Mouse (Mus musculus) embryo, embryonic 10 days (tissue): Measurements from ENCODE around the gene Arid3b.
"Not testable (repeated sequence)": the region's sequence is repeated elsewhere in the genome, so short reads cannot be mapped to it uniquely, and the experiment has no call there.

Source experiments
- DNase-seq: peaks from one replicate; pipeline ENCODE4 v3.0.0-alpha.2; 2015; ENCODE audit warnings: low spot score

The Arid3b gene

DNA sequence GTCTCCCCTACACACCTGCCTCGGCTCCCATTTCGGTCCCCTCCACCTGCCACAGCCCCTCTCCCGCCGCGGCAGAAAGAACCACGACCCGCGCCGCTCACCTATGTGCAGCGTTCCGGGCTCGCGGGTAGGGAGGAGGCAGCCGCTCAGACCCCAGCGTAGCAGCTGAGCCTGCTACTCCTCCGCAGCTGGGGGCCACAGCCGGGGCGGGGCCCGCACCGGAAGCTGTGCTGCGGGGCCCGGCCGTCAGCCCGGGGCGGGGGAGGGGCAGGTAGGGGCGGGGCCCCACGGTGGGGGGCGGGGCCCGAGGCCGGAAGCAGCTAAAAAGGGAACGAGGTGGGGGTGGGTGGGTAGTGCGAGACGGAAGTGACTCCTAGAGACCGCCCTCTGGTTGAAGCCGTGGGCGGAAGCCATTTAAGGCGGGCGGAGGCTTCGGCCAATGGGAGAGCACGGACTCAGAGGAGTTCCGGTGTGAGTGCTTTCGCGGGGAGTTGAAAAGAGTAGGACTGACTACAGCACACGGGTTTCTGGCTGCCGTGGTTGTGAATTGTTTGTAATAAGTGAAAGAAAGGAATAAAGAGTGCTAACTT, at the start of gene Arid3b:
Gene Arid3b (minus strand): TSS at position 213 of the 590 bp plus-strand sequence.
- DNase-seq: peak; percentile 97

DNA sequence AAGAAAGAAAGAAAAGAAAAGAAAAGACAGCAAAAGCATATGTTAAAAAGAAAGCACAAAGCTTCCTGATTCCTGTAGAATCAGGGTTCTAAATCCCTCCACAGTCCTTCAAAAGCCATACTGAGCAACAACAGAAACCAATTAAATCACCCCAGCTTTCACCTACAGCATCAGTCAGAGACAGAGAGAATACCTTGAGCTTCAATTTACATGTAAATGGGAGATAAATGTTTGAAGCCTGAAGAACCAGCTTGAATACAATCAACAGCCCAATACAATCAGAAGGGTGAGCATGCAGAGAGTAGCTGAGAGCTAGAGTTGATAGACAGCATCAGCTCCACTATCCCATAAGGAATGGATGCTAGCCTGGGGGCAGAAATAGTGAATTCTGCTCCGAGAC, 46.8 kb upstream of the Arid3b start:
- DNase-seq: no peak

DNA sequence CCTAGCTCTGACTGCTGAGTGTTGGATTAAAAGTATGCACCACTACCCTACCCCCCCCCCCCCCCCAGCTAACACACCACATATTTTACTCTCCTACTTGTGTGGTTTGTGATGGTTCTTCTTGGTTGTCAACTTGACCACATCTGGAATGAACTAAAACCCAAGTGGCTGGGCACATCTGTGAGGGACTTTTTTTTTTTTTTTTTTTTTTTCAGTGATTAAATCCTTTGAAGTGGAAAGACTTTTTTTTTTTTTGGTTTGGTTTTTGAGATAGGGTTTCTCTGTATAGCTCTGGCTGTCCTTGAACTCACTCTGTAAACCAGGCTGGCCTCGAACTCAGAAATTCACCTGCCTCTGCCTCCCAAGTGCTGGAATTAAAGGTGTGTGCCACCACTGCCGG, 45.2 kb upstream of the Arid3b start:
- DNase-seq: not testable (repeated sequence)

DNA sequence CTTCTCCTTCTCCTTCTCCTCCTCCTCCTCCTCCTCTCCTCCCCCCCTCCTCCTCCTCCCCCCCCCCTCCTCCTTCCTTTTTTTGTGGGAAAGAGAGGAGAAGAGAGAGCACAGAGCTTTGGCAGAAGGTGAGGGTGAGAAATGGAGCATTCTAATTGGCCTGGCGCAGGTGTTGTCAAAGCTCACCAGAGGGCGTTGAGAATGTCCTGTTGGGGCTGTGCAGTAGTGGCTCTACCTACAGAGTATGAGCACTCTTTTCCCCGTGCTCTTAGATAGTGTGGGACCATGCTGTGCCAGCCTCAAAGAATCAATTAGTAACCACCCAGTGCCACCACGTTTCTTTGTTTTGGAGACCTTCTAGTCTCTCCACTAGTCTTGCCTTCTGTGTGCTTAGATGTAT, 43.7 kb upstream of the Arid3b start:
- no peak for DNase-seq

DNA sequence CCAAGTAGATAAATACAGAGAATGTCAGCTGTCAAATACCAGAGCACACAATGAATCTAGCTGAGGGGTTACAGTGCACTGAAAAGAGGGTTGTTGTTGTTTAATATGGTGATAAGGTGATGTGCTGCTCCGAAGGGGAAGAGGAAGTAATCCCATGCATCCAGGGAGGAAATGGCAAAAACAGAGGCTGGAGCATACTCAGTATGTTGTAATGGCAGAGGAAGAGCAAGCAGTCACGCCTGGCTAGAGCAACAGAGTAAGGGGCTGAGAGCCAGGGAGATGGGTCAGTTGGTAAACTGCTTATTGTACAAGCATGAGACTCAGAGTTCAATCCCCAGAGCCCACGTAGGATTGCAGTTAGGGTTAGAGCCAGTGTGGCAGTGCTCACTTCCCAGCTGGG, 42.6 kb upstream of the Arid3b start:
- no peak for DNase-seq

DNA sequence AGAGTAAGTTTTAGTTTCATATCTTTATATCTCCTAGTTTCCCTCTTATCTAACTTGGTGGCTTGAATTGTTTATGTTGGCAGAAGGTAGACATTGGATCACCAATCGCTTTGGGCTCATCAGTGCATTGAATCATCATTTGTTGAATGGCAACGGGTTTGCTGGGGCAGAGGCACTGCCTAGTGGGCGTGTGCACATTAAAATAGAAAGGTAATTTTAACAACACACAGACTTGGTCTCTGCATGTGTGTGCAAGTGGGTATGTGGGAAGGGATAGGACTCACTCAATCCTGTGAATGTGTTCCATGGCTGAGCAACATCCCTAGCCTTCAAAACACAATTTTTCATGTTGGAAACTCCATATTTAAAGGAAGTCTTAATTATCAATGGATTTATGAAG, 38.4 kb upstream of the Arid3b start:
- DNase-seq: no peak

DNA sequence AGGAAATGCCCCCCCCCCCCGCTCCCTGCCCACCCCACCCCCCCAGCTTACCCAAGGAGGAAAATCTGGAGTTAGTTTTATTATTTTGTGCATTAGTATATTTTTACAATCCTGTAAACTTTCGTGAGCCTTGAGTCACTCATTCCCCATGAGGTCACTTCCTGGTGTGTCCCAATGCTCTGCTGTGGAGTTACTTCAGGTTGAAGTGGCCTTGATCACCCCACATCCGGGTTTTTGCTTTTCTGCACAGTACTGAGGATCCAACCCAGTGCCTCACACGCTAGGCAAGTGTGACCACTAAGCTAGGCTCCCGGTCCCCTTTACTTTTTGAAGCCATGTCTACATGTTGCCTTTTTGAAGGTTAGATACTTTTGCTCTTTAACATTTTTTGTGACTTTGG, 37.5 kb upstream of the Arid3b start:
- DNase-seq: no peak

DNA sequence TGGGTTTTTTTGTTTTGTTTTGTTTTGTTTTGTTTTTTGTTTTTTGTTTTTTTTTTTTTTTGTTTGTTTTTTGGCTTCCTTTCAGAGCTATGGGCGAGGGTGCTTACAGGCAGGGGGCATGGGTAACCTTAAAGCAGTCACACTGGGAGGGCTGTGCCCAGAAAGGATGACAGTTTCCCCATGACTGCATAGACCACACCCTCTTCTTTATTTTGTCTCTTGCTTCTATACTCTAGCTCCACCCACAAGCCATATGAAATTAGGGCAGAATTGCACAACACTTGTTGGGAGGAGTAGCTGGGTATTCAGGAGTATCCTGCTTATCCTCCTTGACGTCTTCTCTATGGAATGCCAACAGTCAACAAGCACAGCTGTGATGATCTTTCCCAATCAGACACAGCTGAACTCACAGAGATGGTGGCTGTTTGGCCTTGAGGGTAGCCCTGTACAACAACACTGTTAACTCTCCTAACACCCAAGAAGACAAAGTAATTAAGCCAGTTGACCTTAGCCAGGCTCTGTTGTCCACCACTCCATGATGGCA, 33.8 kb upstream of the Arid3b start:
- no peak for DNase-seq

DNA sequence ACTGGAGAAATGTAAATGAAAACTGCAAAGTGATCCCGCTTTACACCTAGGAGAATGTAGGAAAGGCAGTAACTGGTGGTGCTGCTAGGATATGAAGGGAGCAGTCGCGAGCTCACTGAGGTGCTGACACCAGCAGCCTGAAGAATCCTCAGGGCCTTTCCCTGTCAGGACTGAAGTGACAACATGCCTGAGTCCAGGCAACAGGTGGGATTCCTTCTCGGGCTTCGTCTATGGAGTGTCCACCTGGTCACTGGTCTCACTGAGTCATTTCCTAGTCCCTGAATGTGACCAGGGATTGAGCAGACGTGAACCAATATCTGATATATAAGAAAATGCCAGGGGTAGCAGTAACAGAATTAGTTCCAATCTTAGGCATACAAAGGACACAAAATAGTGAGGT, 32.2 kb upstream of the Arid3b start:
- DNase-seq: no peak

DNA sequence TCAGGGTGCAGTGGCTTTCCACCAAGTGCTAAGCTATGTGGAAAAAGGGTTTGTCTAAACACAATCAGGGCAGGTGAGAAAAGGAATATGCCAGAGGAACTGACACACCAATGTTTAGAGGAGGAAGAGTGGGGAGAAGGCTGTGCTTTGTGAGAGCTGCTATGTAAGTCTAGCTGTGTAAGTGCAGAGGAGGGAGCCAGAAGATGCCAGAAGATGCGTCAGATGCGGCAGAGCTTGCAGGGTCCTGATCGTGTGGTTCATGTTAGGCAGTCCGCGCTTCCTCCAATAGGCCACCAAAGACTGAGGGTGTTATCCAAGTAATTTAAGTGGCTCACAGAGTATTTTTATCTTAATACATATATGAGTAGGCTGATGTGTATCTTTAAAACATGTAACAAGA, 31.3 kb upstream of the Arid3b start:
- DNase-seq: no peak

DNA sequence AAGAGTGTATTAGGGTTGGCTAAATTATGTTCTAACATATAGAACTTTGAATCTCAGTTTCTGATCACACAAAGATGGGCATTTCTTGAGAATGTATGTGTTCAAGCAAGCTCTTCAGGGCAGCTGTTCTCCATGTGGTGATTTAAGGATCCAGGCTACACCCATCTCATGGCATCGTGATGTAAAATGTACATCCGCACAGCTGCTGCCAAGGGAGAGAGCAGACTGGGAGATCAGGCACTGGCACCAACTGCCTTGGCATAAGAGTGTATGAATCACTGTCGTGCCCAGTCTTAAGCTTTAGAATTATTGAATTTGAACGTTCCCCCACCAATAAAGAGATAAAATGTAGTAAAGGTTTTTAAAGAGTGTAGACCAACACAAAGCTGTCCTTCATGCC, 30.6 kb upstream of the Arid3b start:
- DNase-seq: no peak

DNA sequence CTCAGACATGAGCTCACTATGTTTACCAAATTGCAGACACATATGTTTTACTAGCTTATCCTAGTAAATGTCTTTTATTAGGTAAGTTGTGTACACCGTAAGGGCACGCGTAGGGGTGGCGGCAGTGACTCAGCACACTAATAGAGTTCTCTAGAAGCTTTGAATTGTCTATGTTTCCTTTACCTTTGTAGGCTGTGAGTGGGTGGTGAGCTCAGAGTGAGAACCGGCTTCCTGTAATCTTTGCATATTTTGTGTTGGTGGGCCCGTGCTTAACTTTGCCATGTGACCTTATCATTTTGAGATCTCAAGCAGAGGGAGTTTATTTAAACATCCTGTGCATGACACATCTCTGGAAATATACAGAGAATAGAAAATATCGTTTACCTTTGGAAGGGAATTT, 29.9 kb upstream of the Arid3b start:
- DNase-seq: no peak

DNA sequence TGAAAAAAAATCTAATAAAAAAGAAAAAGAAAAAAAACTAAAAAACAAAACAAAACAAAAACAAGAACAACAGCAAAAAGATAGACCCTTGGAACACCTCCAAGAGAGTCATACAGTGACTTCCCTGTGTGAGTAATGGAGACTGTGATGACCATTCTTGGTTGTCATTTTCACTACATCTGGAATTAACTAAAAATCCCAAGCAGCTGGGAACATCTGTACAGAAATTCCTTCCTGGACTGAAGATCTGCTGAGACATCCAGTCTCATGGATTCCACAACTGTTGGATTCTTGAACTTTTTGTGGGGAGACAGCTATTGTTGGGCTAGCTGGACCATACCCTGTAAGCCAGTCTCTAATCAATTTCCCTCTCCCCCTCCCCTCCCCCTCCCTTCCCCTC, 27.7 kb upstream of the Arid3b start:
- no peak for DNase-seq

DNA sequence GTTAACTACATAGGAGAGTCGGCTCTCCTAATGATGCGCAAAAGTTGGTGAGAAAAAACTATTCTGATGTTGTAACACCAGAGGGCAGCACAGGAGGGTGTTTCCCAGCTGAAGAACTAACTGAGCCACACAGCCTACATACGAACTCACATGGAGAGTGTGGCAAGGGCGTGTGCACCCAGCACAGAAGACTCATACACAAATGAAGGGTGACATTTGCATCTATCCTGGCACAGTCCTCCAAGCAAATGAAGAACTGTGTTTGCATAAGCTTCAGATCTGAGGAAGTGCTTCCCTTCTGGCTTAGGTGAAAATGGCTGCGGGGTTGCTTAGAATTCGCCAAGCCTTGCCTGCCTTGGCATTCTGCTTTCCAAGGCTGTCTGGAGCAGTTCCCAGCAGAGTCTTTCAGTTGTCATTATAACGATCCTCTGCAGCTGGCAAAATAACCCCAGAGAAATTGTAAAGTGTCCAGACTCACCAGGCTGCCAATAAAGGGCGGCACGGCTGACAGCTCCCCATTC, 25.4 kb upstream of the Arid3b start:
- peak; percentile 75 for DNase-seq

DNA sequence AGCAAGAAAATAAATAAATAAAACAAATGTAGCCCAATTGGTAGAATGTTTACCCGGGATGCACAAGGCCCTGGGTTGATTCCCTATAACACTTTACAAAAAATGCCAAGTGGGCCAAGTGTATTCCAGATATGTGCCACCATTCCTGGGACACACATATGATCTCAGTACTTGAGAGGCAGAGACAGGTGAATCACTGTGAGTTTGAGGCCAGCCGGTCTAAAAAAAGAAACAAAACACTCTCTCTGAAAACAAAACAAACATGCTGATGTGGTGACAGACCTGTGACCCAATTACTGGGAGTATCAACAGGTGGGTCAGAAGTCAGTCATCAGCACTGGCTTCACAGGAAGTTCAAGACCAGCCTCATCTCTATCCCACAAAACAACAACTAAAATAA, 19.9 kb upstream of the Arid3b start:
- DNase-seq: peak; percentile 1

DNA sequence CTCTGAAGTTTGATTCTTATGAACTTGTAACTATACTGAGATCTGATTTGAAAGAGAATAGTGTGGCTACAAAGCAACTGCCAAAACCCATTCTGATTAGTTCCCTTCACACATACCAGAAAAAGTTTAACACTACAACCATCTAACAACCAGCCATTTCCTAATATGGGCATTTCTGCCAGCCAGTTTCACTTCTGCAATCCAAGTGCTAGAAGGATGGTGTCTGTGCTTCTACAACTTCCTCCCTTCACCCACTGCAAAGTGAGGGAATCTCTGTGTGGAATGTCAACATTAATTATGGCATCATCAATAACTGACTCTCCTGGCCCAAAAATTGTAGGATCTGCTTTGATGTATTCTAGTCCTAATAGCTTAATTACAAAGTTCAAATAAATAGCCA, 17.7 kb upstream of the Arid3b start:
- DNase-seq: no peak

DNA sequence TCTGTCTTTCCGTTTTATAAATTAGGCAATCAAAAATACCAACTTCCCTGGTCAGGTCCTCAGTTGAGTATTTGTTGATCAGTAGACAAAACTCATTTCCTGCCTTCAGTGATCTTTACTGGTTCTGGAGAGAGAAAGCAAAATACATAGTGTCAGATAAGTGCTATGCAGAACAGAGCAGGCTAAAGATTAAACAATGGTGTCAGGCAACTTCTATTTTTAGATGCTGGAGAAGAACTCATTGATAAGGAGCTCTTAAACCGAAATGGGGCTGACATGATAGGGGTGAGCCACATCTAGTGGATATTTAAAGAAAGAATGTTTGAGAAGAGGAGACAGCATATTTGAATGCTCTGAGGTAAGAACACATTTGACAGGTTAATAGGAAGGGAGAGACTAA, 2.4 kb upstream of the Arid3b start:
- DNase-seq: no peak

DNA sequence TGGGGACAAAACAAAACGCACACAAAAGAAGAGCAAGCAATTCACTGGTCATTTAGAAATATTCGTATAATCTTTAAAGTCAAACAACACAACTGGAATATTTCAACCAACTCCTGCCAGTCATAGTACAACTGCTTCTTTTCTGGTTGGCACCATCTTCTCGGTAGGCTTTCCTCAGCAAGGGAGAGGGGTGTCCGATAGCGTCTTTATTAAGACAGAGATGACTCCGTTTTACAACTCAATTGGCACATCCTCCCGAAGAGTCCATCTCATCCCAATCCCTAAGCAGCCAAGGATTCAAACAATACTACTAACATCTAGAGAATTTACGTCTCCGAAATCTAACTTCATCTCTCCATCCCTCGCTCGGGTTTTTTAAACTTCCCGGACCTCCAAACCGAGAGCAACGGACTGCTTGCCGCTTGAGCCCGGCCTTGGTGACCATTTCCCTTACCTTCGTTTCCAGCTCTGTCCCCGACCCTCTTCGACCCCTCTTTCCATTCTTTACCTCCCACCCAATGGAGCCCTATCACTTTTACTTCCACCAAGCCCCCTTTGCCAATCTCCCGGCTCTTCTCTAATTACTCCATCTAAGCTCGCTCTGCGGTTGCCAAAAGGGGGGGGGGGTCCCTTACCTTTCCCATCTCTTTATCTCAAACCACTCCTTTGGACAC, 615 bp downstream of the Arid3b start:
- peak; percentile 47 for DNase-seq

DNA sequence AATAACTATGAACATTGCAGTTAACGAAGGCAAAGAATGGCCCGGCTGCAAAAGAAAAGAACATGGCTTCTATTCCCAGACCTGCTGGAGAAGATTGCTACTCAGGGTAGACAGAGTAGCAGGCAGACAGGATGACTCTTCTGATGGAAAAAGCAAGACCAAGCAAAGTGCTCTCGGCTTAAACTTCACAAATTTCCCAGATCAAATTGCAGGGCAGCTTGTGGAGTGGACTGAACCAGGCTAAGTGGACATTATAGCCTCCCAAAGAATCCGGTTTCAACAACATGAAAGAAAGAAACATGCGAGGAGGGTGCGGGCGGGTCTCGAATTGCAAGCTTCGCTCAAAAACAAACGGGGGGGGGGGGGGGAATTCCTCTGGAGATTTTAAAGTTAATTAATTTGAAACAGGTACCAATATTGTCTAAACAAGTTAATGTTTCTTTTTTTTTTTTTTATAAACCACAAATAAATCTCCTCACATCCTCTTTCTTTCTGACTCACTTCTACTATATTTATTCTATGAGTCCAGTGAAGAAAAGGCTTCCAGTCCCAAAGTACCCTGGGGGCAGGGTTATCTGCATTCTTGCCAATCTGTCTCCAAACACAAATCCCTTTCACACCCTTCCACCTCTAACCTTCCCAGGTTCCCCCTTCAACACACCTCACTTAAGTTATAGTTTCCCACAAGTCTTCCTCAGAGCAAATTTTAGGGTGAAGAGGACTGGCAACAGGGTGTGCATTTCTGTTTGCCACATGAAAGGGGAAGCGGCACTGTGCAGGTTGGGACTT, 1.8 kb downstream of the Arid3b start:
- peak; percentile 70 for DNase-seq

DNA sequence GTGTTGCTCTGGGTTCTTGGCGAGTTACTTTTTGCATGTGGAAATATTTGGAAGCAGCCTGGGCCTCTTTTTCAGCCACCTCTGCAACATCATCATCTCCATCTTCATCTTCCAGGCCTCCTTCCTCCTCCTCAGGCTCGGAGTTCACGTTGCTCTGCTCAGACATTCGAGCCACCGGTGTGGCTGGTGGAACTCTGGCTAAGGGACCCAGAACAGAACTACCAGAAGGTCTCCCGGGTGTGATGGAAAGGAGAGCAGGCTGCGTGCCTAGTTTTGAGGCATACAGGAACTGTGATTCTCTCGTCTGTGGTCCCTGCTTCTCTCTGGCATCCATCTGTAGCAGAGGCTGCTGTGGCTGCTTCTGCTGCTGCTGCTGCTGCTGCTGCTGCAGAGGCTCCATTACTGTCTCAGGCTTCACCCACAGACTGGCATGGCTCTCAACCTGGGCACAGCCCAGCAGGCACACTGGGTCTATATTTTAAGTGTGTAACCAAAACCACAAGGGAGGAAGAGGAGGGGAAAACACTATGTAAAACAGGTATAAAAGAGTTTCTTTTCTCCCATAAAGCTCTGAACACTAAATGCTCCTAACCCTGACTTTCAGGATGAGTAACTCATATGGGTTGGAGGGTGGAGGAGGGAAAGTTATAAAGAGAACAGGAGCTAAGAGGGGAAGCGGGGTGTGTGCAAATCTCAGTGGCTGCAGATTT, 2.7 kb downstream of the Arid3b start:
- DNase-seq: no peak

DNA sequence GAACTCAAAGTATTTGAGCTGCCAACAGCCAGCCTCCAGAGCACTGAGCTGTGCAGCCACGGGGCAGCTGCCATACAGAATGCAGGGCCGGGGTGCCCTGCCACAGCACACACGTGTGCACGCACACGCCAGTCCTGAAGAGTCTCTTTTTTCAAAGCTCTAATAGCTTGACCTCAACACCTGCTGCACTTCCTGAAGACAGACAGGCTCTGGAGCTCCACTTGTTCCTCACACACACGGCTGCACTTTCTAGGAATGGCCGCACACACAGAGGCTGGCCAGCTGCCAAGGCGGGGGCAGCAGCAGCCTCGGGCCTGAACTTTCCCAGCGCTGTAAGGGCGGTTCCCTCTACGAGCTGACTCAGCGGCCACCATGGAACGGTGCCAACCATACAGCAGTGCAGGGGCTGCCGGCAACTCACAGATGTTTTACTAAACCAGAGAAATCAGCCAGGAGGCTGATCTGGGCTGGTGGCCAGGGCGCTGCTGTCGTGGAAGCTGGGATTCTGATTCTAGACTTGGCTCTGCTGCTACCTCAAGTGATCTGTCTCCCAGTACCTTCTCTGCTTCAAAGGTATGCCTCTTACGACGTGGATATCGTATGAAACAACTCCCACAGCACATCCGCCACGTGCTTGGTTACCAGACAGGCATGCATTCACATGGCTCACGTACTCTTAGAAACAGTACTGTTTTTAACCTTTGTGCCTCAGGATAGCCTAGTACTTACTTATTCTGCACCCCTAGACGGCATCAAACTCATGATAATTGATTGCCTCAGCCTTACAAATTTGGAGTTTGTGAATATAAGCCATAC, 5.1 kb downstream of the Arid3b start:
- peak; percentile 86 for DNase-seq
